8 mouse cellular contexts compared by ENCODE assay signal in genomic region chr1:51998542-51998941, GRCm38 (mm10). TPM values are rescaled to one million over a fixed set of nuclear protein-coding genes. Genes with fewer than 3 reads are reported as not detected.
DNase-seq lines count a peak whose midpoint lies in the region; ATAC-seq and TF ChIP-seq lines count a peak whose summit lies in the region.
"Had no signal": no experiment of that assay in that cellular context is flagged by ENCODE, and none has a peak within 500 bp of the region (broad histone marks: within the 10 kb centered on the region; RNA-seq: fewer than 3 reads in every experiment).

No protein-coding gene starts in this region.

- H3K27ac ChIP-seq in midbrain, embryonic 14.5 days (replicated peaks; ENCODE audit: low read depth, low read length), result no peak overlapping the region
- H3K27ac ChIP-seq in midbrain, embryonic 11.5 days (ENCODE audit: low read depth, low read length), result no peak overlapping the region
- no peak overlapping the region for H3K27ac ChIP-seq in heart, postnatal 0 days (ENCODE audit: low read depth)
- H3K27ac ChIP-seq in liver, postnatal 0 days (ENCODE audit: low read depth), result no peak overlapping the region

- H3K4me2 ChIP-seq in midbrain, embryonic 14.5 days (ENCODE audit: low read length), result no peak overlapping the region
- H3K4me2 ChIP-seq in midbrain, embryonic 11.5 days, result no peak overlapping the region
- no peak overlapping the region for H3K4me2 ChIP-seq in heart, postnatal 0 days (ENCODE audit: low read depth, low read length)
- H3K4me2 ChIP-seq in liver, postnatal 0 days (ENCODE audit: low read depth, low read length), result no peak overlapping the region

- H3K27me3 ChIP-seq in midbrain, embryonic 14.5 days (ENCODE audit: control insufficient read depth, insufficient read depth, low read length), result no peaks in the 10 kb centered on the region
- no peaks in the 10 kb centered on the region for H3K27me3 ChIP-seq in midbrain, embryonic 11.5 days (ENCODE audit: control insufficient read depth, insufficient read depth, low read length)
- H3K27me3 ChIP-seq in heart, postnatal 0 days (ENCODE audit: control insufficient read depth, insufficient read depth, low read length), result no peaks in the 10 kb centered on the region
- no peaks in the 10 kb centered on the region for H3K27me3 ChIP-seq in liver, postnatal 0 days (ENCODE audit: insufficient read depth, low read length)

- H3K9me3 ChIP-seq in midbrain, embryonic 14.5 days (ENCODE audit: control insufficient read depth, low read length), result no peaks in the 10 kb centered on the region
- no peaks in the 10 kb centered on the region for H3K9me3 ChIP-seq in midbrain, embryonic 11.5 days (ENCODE audit: control insufficient read depth, low read length)
- no peaks in the 10 kb centered on the region for H3K9me3 ChIP-seq in heart, postnatal 0 days (replicated peaks; ENCODE audit: control insufficient read depth, low read length)
- no peaks in the 10 kb centered on the region for H3K9me3 ChIP-seq in liver, postnatal 0 days (ENCODE audit: low read length)
- H3K9me3 ChIP-seq: megakaryocyte, embryonic 14.5 days had no signal

- 63% methylated on average over 5 of the region's 5 CpGs for WGBS in midbrain, embryonic 14.5 days
- 58% methylated on average over 5 of the region's 5 CpGs for WGBS in midbrain, embryonic 11.5 days
- WGBS in heart, postnatal 0 days, result 32% methylated on average over 5 of the region's 5 CpGs
- WGBS in liver, postnatal 0 days (ENCODE audit: insufficient replicate concordance), result 30% methylated on average over 5 of the region's 5 CpGs

- H3K4me3 ChIP-seq in midbrain, embryonic 14.5 days (replicated peaks; ENCODE audit: low read depth, low read length), result no peak overlapping the region
- no peak overlapping the region for H3K4me3 ChIP-seq in midbrain, embryonic 11.5 days (ENCODE audit: low read depth, low read length)
- no peak overlapping the region for H3K4me3 ChIP-seq in heart, postnatal 0 days (ENCODE audit: low read depth, low read length)
- no peak overlapping the region for H3K4me3 ChIP-seq in liver, postnatal 0 days (ENCODE audit: low read depth, low read length)
- H3K4me3 ChIP-seq: megakaryocyte, embryonic 14.5 days had no signal

- no peaks in the 10 kb centered on the region for H3K4me1 ChIP-seq in midbrain, embryonic 14.5 days (ENCODE audit: control insufficient read depth, insufficient read depth, low read length)
- H3K4me1 ChIP-seq in midbrain, embryonic 11.5 days (ENCODE audit: control insufficient read depth, insufficient read depth, low read length), result no peaks in the 10 kb centered on the region
- H3K4me1 ChIP-seq in heart, postnatal 0 days (ENCODE audit: control insufficient read depth, insufficient read depth), result peaks cover 12% of the 10 kb centered on the region
- H3K4me1 ChIP-seq in liver, postnatal 0 days (ENCODE audit: insufficient read depth), result peaks cover 4% of the 10 kb centered on the region; the same call in 1 of the 2 replicates

- DNase-seq in midbrain, embryonic 14.5 days, result peak; percentile 70
- DNase-seq in midbrain, embryonic 11.5 days (ENCODE audit: low spot score, missing footprints), result no peak
- peak; percentile 9 for DNase-seq in MEL-GATA-1-ER (ENCODE audit: extremely low read depth, low read depth)
- DNase-seq in adrenal gland, postnatal 36 days, result peak; percentile 54 to 70
- DNase-seq in heart, postnatal 0 days (ENCODE audit: low spot score), result peak; percentile 60
- DNase-seq in liver, postnatal 0 days, result peak; percentile 47
- peak; percentile 74 for DNase-seq in testis, postnatal 10 days (ENCODE audit: low spot score)

- no peak for ATAC-seq in midbrain, embryonic 14.5 days (ENCODE audit: low FRiP score, low TSS enrichment)
- no peak for ATAC-seq in midbrain, embryonic 11.5 days (ENCODE audit: low FRiP score)
- 0 out of 2 replicates have a peak, but pooled peaks have one; percentile 42 for ATAC-seq in heart, postnatal 0 days (ENCODE audit: insufficient read depth, low read depth)
- no peak for ATAC-seq in liver, postnatal 0 days

- H3K36me3 ChIP-seq in midbrain, embryonic 14.5 days (ENCODE audit: control insufficient read depth, insufficient read depth, low read length), result no peaks in the 10 kb centered on the region
- no peaks in the 10 kb centered on the region for H3K36me3 ChIP-seq in midbrain, embryonic 11.5 days (ENCODE audit: control insufficient read depth, insufficient read depth, low read length)
- H3K36me3 ChIP-seq in heart, postnatal 0 days (replicated peaks; ENCODE audit: control insufficient read depth, insufficient read depth, low read length), result no peaks in the 10 kb centered on the region
- H3K36me3 ChIP-seq in liver, postnatal 0 days (replicated peaks; ENCODE audit: insufficient read depth, low read length), result no peaks in the 10 kb centered on the region

- no peak for TF ChIP-seq EP300 in heart, postnatal 0 days (IDR thresholded peaks at IDR 0.05; ENCODE audit: low read depth)
- no peak for TF ChIP-seq EP300 in liver, postnatal 0 days (IDR thresholded peaks at IDR 0.05; ENCODE audit: low read depth)

- peak; percentile 71 for TF ChIP-seq CTCF in heart, postnatal 0 days (IDR thresholded peaks at IDR 0.05; ENCODE audit: low read depth)
- peak; percentile 71 for TF ChIP-seq CTCF in liver, postnatal 0 days (IDR thresholded peaks at IDR 0.05; ENCODE audit: low read depth)

- no peak overlapping the region for H3K9ac ChIP-seq in midbrain, embryonic 14.5 days (replicated peaks; ENCODE audit: low read length)
- no peak overlapping the region for H3K9ac ChIP-seq in midbrain, embryonic 11.5 days (ENCODE audit: low read length)
- no peak overlapping the region for H3K9ac ChIP-seq in heart, postnatal 0 days (replicated peaks; ENCODE audit: low read depth, low read length)
- no peak overlapping the region for H3K9ac ChIP-seq in liver, postnatal 0 days (replicated peaks)

RNA-seq across cellular contexts. Expression of gene Stat4, which starts 11.6 kb away (rescaled TPM):
- 0.34 and 0.47 TPM in 2 replicates for polyA plus RNA-seq in midbrain, embryonic 14.5 days (2014; fragmentation: Nextera tagmentation; extraction: Ambion mirVana)
- polyA plus RNA-seq in midbrain, embryonic 11.5 days (2014; fragmentation: Nextera tagmentation; extraction: Ambion mirVana), result 2.1 and 2.5 TPM in 2 replicates
- under 1 TPM; 0.26 to 0.33 TPM for total RNA-seq in adrenal gland, postnatal 36 days (2021)
- 0.27 and 1.2 TPM in 2 replicates for total RNA-seq in heart, postnatal 0 days (2014; rRNA removed; ENCODE audit: low replicate concordance)
- polyA plus RNA-seq in heart, postnatal 0 days (2015; fragmentation: Nextera tagmentation; extraction: Ambion mirVana), result 0.27 and 0.33 TPM in 2 replicates
- 1.1 and 1.4 TPM in 2 replicates for polyA plus RNA-seq in liver, postnatal 0 days (2015; fragmentation: Nextera tagmentation; extraction: Ambion mirVana)
